Mouse (Mus musculus) monocyte, adult 5-6 weeks (primary cell): ENCODE data around the gene Chek2. TPM values are rescaled to one million over a fixed set of nuclear protein-coding genes. Genes with fewer than 3 reads are reported as not detected.
"Not testable (repeated sequence)": the region's sequence is repeated elsewhere in the genome, so short reads cannot be mapped to it uniquely, and the experiment has no call there.

ENCODE experiments used
- ATAC-seq: fragments of 153-309, 156-312 bp; replicated peaks from 2 replicates; pipeline ENCODE4 v1.8.0; 2017; ENCODE audit warnings: mild to moderate bottlenecking; ENCODE audit not compliant: low TSS enrichment, insufficient number of reproducible peaks, severe bottlenecking, poor library complexity, low FRiP score
- total RNA-seq: library from RNA; stranded (forward); fragments of 200-1000, 200-491, 200-594 nt; gene quantifications from 3 replicates; pipeline ENCODE4 v1.2.3, GENCODE M21; 2017

Chek2 gene
- total RNA-seq, 1 experiment from 2014 or later: 4.7 TPM

DNA sequence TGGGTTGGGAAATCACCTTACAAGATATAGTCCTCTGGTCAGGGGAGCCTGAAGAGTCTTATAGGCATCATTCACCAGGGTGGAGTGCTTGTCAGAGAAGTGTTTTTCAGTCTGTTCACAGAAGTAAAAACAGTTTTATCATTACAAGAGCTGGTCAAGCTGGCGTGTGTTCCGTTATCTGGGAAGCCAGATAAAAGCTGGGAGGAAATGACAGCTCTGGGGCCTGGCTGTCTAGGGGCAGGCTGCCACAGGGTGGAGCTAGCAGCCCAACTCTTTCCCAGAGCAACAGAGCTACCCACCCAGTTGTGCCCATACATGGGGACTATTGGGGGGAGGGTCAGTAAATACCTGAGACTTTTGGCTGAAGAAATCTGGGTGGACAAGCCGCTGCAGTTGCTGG lies 3.8 kb upstream of the Chek2 start:
- ATAC-seq: no peak

DNA sequence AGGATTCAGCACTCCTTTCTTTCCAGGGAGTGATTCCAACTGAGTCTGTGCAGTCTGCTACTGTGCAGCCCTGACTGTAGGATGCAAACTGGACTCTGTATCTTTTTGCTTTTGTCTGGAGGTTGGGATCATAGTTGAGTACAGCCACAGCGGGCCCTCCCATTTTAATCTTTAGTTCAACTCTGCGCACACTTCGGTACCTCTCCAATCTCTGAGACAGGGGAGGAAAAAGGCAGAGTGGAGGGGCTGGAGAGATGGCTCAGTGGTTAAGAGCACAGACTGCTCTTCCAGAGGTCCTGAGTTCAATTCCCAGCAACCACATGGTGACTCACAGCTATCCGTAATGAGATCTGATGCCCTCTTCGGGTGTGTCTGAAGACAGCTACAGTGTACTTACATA lies 1.8 kb upstream of the Chek2 start:
- not testable (repeated sequence) for ATAC-seq

DNA sequence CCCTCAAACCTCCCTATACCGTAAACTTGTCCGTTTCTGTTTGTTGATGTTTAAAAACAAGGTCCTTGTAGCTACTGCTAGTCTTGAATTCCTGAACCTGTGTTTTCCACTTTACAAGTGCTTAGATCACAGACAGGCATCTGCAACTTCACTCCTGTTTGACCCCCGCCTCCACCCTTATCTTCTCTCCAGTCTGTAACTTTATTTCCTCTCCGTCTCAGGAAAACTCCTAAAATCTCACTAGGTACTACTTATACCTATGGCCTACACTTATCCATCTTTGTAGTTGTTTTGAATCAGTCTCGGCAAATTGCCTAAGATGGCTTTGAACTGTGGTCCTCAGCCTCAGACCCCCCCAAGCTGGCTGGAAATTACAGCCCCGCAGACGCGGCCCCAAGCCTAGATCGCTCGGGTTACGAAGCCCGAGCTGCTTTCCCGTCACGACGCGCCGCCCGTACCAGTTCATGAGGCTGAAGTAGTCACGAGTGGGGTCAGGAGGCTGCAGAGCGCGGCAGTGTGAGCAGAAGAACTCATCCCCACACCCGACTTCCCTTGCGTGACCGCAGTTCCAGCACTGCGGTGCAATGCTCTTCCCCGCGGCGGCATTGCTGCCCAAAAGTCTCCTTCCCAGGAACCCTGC lies 621 bp upstream of the Chek2 start:
- peak; percentile 60 for ATAC-seq

DNA sequence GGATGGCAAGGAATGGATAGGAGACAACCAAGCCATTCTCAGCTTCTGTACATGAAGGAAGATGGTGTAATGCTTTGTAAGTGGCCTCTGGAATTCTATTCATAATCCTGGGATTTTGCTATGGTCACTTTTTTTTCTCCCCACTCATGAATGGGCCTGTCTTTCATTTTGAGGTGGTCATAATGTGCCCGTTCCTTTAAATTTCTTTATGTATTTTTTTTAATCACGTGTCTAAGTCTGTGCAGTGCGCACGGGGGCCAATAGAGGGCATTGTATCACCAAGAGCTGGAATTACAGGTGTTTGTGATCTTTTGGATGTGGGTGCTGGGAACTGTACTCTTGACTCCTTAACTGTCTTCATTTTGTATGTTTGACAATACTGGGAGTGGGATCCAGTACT lies 686 bp downstream of the Chek2 start:
- ATAC-seq: no peak

DNA sequence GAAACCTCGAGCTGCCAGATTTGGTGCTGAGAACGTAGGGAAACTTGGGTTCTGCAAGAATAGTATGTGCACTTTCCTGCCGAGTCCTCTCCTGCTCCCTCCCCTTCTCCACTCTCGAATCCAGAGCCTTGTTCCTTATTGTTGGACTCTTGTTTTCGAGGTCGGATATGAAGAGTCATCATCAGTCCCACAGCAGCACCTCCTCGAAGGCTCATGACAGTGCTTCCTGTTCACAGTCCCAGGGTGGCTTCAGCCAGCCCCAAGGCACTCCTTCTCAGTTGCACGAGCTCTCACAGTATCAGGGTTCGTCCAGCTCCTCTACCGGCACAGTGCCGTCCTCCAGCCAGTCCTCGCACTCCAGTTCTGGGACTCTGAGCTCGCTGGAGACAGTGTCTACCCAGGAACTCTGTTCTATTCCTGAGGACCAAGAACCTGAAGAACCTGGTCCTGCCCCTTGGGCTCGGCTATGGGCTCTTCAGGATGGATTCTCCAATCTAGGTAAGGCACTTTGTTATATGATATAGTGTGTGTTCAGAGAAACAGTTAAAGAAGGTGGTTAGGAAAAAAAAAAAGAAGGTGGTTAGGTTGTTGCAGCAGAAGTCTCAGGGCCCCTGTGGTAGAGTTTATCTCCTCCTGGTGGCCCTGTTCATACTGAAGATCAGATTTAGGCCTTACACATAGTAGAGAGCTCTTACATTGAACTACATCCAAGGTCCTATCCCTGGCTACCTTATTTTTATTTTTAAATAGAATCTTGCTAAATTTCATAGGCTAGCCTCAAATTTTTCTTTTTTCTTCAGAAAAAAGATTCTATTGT lies 1.5 kb downstream of the Chek2 start:
- no peak for ATAC-seq

DNA sequence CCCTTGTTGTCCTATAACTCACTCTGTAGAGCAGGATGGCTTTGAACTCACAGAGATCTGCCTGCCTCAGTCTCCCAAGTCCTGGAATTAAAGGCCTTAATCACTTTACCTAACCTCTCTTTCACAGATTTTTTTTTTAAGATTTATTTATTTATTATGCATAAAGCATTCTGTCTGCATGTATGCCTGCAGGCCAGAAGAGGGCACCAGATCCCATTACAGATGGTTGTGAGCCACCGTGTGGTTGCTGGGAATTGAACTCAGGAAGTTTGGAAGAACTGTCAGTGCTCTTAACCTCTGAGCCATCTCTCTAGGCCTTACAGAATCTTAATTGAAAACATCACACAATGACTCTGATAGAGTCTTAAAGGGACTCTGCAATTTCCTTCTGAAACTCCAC lies 13.2 kb downstream of the Chek2 start:
- ATAC-seq: no peak

DNA sequence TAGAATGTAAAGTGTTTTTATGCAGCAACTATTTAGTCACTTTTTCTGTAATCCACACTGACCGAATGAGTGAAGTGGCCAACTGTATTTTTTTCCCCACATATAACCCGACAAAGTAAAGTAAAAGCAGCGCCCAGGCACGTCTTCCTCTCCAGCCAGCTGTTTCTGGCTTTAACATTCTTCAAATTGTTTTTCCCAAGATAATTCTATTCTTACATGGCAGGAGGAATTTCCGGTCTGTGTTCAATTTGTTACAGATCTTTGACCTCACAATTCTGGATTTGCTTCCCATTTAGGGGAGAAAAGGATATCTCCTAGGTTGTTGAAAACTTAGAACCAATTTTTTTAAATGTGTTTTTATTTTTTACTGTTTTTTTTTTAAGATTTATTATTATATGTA lies 17.3 kb downstream of the Chek2 start:
- no peak for ATAC-seq

DNA sequence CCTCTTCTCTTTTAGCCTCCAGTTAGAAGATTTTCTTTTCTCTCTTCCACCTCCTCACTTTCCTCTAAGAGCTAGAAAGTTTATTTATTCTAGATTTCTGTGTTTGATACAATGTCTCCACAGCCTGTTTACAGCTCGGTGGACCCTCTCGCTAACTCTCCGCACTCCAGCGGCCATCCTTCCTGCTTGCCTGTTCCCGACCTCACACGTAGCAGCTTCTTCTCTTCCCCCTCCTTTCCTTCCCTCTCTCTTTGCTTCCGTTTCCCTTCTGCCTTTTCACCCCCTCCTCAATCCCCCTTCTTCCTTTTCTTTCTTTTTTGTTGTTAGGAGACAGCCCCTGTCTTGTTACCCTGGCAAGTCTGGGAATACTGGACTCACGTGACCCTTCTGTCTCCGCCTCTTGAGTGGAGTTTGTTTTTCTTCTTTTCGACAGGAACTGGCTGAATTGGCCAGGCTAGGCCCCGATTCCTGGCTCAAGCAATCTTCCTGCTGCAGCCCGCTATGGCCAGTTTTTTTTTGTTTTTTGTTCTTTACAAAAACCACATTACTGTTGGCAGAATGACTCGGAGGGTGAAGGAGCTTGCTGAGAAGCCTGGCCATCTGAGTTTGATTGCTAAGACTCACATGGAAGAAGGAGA lies 19.4 kb downstream of the Chek2 start:
- no peak for ATAC-seq

DNA sequence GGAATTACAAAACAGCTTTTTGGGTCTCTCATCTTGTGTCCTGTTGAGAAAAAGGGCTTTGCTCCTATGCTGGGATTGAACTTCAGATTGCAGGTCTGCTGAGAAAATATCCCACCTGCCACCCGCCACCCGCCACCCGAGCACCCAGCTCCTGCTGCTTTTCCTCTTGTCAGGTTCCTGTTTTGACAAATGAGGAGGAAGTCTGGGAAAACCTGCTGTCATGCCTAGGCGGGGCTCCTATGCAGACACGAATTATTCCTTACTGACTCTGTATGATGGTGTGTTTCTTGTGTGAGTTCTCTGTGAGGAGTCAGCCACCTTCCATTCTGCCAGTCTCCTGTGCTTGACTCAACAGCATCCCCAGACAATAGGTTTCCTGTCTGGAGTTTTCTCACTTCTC lies 20.7 kb downstream of the Chek2 start:
- no peak for ATAC-seq

DNA sequence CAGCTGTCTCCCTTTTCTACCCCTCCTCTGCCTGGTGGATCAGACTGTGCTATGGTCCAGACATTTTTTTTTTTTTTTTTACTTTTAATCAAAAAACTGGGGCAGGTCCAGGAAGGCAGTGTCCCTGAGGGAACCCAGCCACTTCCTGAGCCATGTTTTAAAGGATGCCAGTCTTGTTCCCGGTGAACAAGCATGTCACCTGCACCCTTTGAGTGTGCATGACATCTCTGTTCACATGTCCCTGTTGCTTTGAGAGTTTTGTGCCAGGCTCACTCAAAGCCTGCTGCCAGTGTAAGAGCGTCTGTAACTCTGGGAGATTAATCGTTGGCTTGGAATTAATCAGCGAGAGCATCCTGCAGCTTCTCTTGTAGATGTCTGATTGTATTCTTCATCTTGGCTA lies 28.7 kb downstream of the Chek2 start:
- ATAC-seq: no peak

DNA sequence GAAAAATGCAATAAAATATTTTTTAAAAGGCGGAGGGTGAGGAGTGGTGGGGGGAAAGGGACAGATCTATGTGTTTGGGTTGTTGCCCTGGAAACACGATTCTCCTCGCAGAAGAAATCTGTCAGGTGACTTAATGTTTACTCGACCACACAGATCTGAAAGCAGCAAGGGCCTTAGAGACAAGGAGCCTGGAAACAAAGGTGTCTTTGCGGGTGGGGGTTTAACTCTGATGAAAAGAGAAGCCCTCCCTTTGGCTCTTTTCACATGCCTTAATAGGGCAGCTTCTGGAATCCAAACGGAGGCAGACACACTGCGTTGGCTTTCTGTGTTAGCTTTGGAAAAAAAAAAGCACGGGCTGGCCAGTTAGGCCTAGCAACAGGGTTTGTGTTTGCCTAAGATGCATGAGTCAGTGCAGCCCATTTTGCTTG lies 29.5 kb downstream of the Chek2 start:
- no peak for ATAC-seq

DNA sequence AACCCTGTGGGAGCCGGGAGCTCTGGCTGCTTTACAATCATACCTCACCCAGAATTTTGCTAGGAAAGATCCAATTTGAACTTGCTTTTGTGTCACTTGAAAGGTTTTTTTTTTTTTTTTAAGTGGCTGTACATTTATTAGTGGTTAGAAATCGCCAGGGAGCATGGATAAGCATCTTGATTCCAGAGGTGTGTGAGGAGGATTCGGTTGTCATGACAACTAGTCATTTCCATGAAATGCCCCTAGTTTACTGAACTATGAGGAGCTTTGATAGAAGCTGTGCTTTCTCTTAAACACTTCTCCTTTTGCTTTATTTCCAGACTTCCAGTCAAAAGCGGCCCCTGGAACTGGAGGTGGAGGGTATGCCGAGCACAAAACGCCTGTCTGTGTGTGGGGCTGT lies 33.4 kb downstream of the Chek2 start:
- ATAC-seq: no peak

DNA sequence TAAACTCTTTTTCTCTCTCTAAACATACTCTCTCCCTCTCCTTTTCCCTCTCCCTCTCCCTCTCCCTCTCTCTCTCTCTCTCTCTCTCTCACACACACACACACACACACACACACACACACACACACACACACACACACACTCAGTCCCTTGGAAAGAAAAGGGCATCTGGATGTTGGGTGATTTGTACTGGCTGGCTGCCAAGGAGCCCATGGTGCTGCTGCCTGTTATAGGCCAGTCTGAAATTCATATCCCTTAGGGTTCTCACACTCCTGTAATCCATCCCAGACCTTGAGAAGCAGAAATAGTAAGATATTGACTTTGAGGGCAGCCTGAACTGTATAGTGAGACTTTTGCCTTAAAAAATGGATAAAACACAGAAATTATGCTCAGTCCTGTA lies 34.9 kb downstream of the Chek2 start:
- ATAC-seq: no peak

DNA sequence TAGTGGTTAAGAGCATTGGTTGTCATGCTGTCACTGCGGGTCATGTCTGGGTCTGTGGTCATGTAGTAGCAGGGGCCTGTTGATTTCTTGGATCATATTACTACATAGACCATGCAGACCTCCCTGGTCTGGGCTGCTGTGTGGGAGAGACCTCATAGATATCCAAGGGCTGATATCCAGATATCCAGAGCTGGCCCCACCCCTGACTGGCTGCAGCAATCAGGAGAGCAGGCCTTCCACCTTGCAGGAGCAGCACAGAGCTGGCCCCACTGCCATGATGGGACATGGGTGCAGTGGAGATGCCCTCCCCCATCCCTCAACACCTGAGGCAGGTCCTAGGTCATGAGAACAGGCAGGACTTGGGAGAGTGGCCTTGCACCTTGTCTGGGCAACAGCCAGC lies 35.5 kb downstream of the Chek2 start:
- no peak for ATAC-seq

DNA sequence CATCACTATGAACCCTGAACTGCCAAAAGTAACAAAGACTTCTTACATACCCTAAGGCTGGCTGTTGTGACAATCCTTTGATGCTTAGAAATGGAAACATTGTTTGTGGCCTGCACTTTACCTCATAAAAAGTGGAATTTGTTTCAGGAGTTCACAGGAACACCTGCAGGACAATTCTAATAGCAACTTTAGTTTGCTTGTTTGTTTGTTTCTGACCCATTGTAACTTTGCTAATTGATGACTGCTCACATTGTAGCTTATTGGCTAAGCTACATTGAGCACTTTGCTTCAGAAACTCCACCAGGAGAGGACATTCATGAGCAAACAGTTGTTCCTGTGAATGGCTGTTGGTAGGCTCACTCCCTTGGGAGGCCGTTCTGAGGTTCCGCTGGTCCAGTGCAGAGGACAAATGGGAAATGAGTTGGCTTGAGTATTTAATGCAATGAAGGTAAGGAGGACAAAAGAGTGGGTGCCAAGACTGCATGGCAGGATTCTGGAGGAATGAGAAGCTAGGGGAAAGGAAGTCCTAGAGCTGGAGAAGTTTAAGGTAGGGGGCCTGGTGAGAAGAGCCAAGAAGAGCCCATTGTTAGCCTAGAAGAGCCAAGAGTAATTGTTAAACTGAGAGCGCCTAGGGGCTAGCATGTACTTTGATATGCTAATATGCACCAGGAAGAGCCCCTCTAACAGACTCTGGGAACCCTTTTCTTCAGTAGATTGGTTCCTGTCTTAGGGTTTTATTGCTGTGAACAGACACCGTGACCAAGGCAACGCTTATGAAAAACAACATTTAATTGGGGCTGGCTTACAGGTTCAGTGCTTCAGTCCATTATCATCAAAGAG lies 38.1 kb downstream of the Chek2 start:
- ATAC-seq: no peak

DNA sequence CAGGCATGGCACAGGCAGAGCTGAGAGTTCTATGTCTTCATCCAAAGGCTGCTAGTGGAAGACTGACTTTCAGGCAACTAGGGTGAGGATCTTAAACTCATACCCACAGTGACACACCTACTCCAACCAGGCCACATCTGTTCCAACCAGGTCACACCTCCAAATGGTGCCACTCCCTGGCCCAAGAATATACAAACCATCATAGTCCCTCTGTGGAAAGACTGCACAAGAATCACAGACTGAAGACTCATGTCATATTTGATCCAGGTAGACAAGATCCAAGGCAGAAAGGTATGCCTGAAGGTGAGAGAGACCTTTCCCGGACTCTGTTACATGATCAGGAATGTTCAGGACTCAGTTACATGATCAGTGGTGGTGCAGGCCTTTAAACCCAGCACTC lies 38.7 kb downstream of the Chek2 start:
- ATAC-seq: not testable (repeated sequence)

DNA sequence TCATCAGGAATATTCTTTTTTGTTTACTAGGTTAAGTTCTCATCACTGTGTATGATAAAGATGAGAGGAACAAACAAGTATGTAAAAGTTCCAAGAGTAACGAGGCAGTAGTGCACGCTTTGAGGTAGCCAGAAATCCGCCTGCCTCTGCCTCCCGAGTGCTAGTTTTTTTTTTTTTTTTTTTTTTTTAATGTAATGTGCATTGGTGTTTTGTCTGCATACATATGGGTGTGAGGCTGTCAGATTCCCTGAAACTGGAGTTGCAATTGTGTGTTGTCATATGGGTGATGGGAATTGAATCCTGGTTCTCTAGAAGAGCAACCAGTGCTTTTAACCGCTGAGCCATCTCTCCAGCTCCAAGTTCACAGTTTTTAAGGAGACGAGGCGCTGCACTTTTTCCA lies 39.3 kb downstream of the Chek2 start:
- ATAC-seq: no peak

DNA sequence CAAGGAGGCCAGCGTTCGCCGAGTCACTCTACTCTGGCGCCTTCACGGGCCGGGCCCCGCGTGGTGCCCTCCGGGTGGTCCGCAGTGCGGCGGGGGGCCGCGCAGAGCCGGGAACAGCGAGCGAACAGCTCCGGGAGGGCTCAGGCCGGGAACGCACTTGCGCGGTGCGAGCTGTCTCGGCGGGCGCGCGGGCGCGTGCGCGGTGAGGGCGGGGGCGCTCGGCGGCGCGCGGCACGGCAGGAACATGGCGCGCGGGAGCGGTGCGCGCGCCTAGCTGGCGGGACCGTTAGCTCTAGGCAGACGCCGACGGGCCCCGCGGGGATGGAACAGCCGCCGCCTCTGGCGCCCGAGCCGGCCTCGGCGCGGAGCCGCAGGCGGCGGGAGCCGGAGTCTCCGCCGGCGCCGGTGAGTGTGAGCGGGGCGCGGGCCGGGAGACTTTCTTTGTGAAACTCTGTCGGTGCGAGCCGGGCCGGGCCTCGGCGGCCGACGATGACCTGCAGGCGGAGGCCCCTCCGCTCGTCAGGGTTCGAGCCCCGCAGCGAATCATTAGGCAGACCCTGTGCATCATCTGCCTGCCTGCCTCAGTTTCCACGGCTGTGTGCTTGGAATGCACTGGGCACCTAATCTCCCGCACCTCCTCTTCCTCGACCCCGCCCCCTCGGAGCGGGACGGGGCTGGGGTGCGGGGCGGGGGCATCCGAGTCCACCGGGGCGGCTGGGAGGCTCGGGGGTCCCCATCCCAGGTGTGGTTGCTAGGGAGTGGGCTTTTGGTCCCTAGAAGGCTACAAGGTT lies 40.0 kb downstream of the Chek2 start, which contains the start of gene Ttc28:
Ttc28 (plus strand) TSS at position 220 of the 791 bp plus-strand sequence.
- ATAC-seq: no peak
